Mouse (Mus musculus) telencephalon, adult 2 months (tissue): ENCODE measurements around the gene Ssbp3.

Experiments used
- DNase-seq: peaks from one replicate; pipeline ENCODE4 v3.0.0-alpha.2; 2011; ENCODE audit warnings: low read depth, low spot score

Gene Ssbp3

DNA sequence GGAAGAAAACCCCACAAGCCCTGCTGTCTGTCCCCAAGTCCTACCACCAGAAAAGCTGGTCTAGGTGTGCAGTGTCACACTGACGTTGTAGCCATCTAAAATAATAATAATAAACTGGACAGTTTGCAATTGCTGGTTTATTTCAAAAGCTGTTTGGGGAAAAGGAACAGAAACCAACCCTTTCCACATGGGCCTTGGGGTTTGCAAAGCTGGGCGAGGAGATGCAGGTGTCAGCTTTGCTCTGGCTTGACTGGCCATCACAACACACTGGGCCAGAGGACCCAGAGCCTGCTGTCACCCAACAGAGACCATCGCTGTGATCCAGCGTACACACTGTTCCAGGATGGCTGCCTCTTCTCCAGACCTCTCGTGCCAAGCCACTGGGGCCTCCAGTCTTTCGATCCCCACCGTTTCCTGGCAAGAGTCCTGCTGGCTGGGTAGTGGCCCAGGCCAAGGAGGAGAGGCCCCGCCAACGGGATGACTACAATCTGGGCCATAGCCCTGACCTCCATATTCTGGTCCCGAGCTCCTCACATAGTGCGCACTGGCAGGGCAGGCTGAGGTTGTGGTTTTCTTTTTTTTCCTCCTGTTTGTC, 138.2 kb downstream of the Ssbp3 start:
- no peak for DNase-seq

DNA sequence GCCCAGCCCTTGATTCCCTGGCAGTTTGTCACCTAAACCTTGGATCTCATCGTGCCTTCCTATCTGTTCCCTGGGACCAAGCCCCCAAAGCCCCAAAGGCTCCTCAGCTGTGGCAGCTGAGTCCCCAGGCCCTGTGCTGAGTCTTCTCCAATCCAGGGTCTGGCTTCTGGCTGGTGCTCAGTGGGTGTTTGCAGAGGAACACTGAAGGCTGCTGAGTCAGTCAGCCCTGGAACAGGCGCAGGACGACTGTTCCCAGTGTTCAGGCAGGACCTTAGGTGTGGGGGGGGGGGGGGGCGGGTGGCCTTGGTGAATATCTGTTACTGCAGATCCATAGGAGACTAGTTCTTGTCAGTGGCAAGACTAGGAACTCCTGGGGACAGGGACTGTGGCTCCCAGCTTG, 141.4 kb downstream of the Ssbp3 start:
- no peak for DNase-seq

DNA sequence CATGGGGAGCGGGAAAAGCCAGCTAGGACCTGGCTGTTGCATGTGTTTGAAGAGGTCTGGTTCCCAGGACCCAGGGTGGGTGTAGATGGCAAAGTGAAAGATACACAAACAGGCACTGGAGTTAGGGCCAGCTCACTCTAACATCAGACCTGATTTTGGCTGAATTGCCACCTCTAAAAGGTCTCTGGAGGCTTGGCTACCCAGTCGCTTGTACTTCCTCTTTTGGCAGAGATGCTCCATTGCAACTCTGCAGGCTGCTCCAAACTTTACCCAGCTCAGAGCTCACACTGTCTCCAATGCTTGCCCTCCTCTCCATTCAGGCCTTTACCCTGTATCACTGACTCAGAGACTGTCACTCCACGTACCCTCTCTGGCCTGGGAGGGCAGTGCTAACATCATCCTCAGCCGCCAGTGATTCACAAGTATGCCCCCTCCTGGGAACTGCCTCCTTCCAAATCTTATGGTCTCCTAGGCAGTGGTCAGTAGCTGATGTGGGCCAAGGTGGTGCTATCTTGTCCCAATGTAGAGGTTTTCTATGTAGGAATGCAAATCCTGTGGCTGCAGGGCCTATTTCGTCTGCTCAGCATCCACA, 142.6 kb downstream of the Ssbp3 start:
- DNase-seq = no peak

DNA sequence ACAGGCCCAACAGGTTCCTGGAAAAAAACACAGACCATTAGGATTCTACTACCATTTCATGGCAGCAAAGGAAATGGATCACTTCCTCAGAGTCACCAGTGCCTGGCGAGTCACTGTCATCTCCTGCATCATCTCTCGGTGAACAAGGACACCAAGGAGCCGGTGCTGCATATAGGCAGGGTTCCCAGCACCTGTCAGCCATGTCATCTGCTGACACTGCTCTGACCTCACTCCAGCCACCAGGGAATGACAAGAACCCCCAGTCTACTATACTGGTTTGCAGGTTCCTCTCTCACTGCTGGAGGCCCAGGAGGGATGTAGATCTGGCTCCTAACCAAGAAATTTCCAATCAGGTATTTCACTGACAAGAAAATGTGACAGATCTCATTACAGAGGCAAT, 145.6 kb downstream of the Ssbp3 start:
- no peak for DNase-seq

DNA sequence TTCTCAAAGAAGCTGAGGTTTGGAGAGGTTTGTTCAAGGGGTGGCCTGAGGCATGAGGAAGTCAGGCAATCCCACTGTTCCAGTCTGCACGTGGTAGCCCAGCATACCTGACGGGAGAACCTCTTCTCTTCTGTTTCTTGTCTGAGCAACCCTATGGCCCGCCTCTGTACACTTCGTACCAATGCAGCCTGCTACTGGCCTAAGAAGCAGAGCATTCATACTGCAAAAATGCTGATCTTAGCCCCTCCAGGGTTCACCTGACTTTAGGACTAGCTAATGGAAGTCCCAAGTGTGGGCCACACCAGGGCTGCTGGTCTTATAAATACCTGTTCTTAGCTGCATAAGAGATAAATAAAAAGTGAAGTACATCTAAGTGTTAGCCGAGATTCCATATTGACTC, 147.8 kb downstream of the Ssbp3 start:
- no peak for DNase-seq

- no peak for DNase-seq
Measured at GRCm38 (mm10) chr4:107058781-107059180, 148.3 kb downstream of the Ssbp3 start.

GRCm38 (mm10) chr4:107061560-107061959, 151.1 kb downstream of the Ssbp3 start:
- no peak for DNase-seq

- no peak for DNase-seq
Measured at GRCm38 (mm10) chr4:107063214-107063613, 152.7 kb downstream of the Ssbp3 start.

DNA sequence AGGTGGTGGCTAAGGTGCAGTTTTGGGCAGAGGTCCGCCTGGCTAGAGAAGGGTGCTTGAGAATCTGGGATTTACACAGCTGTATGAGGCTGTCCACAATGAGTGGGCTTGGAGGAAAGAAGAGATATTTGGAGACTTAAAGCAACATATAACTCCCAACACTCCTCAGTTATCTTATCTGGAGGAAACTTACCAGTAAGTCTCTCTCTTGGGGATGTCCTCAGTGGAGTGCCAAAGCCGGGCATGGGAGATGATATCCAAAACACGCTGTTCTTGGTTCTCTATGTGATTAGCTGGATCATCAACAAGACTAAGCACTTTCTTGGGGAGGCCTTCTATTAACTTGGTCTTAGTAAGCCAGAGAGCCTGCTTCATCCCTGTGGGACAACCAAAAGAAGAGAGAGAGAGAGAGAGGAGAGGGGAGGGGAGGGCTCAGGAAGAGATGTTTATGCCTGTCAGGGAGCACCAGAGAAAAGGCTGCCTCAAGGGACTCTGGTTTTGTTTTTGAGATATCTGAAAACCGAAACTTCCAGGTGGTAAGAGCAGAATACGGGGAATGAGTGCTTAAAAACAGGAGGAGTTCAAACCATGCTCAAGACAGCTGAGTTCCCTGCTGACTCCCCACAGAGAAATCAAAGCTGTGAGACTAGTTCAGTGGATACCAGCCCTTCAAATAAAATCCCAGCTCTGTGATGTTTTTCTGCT, 154.0 kb downstream of the Ssbp3 start:
- DNase-seq = no peak

DNA sequence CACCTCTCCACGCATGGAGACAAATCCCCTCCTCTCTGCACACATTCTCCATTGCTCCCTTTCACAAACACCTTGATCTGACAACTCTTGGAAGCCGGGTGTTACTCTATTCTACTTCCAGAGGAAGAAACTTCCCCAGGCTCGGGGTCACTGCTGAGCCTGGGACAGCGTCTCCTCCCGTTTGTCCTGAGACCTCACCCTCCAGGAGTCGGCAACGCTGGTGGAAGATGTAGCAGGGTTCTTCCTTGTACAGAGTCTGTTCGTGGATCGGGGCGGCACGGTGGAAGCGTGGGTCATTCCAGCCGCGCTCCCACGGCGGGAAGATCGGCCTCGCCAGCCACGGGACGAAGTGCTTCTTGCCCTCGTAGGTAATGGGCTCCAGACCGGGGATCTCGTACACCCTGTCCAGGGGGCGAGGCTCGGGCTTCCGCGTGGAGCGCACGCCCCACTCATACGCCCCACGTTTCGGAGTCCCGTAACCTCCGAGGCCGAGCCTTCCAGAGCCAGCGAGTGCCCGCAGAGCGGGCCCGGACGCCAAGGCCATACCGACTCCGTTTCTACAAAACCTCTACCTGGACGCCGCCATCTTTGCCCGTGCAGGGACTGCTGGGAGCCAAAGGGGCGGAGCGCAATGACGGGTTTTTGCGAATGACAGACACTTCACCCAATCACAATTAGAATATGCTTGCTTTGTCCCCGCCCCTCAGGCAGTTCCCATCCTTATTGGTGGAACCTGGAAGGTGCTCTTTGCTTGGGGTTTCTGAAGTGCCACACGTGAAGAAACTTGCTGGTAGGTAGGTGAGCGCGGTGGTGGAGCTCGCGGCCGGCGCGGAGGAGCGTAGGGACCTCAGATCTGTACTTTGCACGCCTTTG, 156.0 kb downstream of the Ssbp3 start, which contains the start of the genes Mrpl37 and Cyb5rl:
Gene Mrpl37, minus strand, starts transcription at position 617 of the 873 bp plus-strand sequence.
Gene Cyb5rl, plus strand, starts transcription at position 737 of the 873 bp plus-strand sequence.
- DNase-seq = peak; percentile 95

- DNase-seq = no peak
Measured at GRCm38 (mm10) chr4:107067151-107067840, 156.8 kb downstream of the Ssbp3 start.

DNA sequence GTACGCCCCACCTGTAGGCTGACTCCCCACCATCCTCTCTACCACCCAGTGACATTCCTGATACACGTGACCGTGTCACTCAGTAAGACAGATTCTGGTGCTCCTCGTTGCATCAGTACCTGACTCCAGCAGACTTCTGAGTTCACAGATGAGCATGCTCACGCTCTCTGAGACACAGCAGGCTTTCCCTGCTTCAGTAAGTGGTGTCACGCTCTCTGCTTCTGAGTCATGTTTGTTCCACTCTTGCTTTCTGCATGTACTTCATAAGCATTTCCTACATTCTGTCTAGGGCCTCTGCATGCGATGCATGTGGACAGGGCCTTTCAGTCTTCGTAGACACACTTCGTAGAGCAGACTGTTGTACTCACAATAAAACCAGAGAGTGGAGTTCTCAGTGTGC, 161.8 kb downstream of the Ssbp3 start:
- no peak for DNase-seq

- DNase-seq = peak; percentile 38
Measured at GRCm38 (mm10) chr4:107075456-107075855, 165.0 kb downstream of the Ssbp3 start.

GRCm38 (mm10) chr4:107078894-107079293, 168.4 kb downstream of the Ssbp3 start:
- no peak for DNase-seq

DNA sequence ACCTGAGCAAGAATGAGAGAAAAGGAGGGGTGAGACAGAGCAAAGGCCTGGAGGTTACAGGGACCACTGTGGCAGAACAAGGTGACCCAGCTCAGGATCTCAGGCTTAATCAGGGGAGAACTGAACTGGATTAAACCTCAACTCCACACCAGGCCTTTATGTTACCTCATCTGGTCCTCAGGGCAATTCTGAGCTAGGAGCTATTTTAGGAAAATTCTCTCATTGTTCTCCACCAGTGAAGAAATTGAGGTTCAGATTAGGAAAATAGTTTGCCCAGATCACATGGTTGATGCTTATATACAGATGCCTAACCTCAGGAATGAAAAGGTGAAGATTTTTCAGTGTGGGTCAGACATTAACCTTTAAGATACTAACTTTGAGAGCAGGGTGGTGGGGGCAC, 169.2 kb downstream of the Ssbp3 start:
- DNase-seq = no peak

DNA sequence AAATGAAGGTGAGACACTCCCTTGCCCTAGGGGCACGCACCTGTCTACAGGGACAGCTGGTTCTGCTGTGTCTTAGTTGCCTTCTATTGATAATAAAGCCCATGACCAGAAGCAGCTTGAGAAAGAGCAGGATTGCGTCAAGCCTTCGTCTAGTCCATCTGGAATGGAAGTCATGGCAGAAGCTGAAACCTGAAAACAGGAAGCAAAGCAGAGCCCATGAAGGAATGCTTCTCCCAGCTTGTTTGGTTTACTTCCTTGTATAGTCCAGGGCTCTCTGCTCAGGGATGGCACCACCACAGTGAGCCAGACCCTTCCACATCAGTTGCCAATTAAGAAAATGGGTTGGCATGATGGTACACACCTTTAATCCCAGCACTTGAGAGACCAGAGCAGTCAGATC, 171.7 kb downstream of the Ssbp3 start:
- no peak for DNase-seq

GRCm38 (mm10) chr4:107083126-107083525, 172.6 kb downstream of the Ssbp3 start:
- no peak for DNase-seq

GRCm38 (mm10) chr4:107084343-107084742, 173.8 kb downstream of the Ssbp3 start:
- DNase-seq = no peak

DNA sequence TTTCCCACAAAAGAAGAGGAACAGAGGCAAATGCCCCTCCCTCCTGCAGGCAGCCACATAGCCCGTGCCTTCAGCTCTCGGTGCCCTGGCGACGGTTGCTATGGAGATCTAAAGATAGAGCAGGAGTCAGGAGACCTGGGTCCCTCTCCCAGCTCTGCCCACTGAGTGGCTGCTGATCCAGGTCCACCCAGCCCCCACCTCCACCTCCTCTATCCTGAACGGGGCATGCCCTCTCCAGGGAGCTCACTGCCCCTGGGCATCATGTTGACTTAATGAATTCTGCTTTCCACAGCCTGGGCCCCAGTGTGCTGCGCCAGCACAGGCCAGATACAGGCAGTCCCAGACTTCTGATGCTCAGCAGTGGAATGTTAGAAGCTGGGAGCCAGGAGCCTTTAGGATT, 174.4 kb downstream of the Ssbp3 start:
- DNase-seq = peak; percentile 79

DNA sequence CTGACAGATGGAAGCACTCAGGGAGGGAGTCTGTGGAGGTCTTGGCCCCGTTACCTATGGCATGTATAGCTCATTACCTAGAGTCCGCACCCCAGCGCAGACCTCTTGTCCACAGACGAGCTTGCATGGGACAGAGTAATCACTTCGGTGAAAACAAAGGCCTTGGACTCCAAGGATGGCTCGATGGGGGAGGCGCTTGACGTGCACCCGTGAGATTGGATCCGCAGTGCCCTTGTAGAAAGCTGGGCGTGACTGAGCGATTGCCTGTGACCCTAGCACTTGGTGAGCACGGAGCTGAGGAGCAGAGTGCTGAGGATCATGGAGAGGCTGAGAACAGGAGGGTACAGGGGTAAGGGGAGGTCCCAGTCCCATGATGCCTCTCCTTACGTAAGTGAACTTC, 181.2 kb downstream of the Ssbp3 start:
- DNase-seq = no peak

GRCm38 (mm10) chr4:107094484-107095187, 184.1 kb downstream of the Ssbp3 start:
- DNase-seq = no peak
